Mouse (Mus musculus): ENCODE data around the gene Itgb8. TPM values are rescaled to one million over a fixed set of nuclear protein-coding genes. Genes with fewer than 3 reads are reported as not detected.
A peak's percentile ranks its signal among the peaks of the same experiment; 100 is the strongest.

The Itgb8 gene
- polyA plus RNA-seq (2015; fragmentation: Nextera tagmentation; extraction: Ambion mirVana) = 17.1 and 17.5 TPM in 2 replicates

DNA sequence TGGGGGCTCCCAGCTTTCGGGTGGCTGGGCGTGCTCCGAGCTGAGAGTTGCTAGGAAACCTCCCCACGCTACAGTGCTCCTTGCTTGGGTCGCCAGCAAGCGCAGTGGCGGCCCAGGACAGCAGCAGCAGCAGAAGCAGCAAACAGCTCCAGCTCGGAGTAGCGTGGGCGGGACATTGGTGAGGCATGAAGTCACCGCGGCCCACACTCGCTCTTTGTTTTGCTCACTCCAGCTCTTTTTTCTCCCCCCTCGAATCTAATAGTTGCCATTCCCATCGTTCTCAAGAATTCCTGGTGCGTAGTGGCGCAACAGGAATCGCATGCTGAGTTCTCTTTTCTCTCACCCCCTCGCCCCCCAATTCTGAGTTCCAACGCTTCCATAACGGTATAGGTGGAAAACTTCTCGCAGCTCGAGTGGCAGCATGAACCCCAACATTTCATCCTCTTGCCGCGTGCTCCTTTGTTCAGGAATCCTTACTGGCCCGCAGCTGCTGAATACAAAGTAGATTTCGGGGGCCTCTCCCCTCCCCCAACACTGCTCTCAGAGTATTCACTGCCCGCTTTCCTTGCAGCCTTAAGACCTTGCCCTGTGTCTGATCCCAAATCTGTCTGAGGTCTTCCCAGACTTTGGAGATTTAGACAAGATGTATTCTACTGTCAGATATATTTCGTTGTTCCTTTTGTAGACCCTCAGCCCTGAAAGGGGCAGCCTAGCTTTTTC lies at the start of gene Itgb8:
TSS of gene Itgb8 (minus strand) at position 107 of the 720 bp plus-strand sequence.
- Histone ChIP-seq H3K9me3 (no peaks in the 10 kb centered on the region), H3K27me3 (no peaks in the 10 kb centered on the region), H3K4me2 (replicated peaks) (peak within 1 kb of the TSS; percentile 88), H3K27ac (peak within 1 kb of the TSS; percentile 97), H3K4me1 (replicated peaks) (peaks cover 46% of the 10 kb centered on the region), H3K4me3 (replicated peaks) (peak within 1 kb of the TSS; percentile 71), H3K9ac (replicated peaks) (peak within 1 kb of the TSS; percentile 77), H3K36me3 (no peaks in the 10 kb centered on the region)
- ATAC-seq = peak; percentile 94
- under 1% methylated on average over 29 of the region's 29 CpGs for WGBS

DNA sequence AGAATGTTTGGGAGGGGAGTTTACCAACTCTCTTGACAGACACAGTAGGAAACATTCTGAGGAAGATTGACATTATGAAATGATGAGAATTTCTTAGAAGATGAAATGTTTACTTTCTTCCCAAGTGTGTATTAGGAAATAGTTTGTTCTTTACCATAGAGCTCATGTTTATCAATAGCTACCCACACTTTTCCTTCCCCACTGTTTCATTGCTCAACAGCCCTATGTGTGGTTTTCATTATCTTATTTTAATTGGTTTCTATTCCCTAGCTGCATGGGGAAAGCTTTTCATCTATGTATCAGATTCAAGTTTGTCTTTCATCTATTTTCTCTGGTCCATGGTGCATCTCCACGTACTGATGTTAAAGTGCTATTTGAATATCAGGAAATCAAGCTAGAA lies 37.7 kb upstream of the Itgb8 start:
- Histone ChIP-seq H3K4me3 (replicated peaks) (no peak overlapping the region), H3K36me3 (no peaks in the 10 kb centered on the region), H3K4me2 (replicated peaks) (no peak overlapping the region), H3K27me3 (no peaks in the 10 kb centered on the region), H3K9me3 (no peaks in the 10 kb centered on the region), H3K27ac (no peak overlapping the region), H3K9ac (replicated peaks) (no peak overlapping the region), H3K4me1 (replicated peaks) (0 out of 2 replicates have a peak, but pooled peaks cover 10% of the 10 kb centered on the region)
- 71% methylated on average over 1 of the region's 1 CpGs for whole genome bisulfite sequencing
- no peak for ATAC-seq

DNA sequence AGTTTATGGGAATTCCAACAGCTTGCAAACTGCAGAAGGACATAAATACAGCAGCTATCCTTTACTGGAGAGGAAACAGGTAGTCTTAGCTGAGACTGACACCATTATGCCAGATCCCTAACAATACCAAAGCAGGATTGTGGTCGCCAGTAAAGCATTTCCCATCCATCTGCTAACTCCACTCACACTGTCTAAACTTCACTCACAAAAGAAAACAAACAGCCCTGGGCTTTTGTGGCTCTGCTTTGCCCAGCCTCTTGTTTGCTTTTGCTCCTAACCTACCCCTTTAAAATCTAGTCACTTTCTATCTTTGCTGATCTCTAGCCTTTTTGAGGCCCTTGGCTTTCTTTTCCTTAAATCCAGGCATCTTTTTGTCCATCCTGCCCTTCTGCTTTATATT lies 35.0 kb upstream of the Itgb8 start:
- Histone ChIP-seq H3K9ac (replicated peaks) (no peak overlapping the region), H3K27ac (no peak overlapping the region), H3K4me2 (replicated peaks) (no peak overlapping the region), H3K4me1 (replicated peaks) (0 out of 2 replicates have a peak, but pooled peaks cover 10% of the 10 kb centered on the region), H3K27me3 (no peaks in the 10 kb centered on the region), H3K4me3 (replicated peaks) (no peak overlapping the region), H3K9me3 (no peaks in the 10 kb centered on the region), H3K36me3 (no peaks in the 10 kb centered on the region)
- WGBS = 0% methylated on average over 1 of the region's 1 CpGs
- ATAC-seq = 0 out of 2 replicates have a peak, but pooled peaks have one; percentile 11

DNA sequence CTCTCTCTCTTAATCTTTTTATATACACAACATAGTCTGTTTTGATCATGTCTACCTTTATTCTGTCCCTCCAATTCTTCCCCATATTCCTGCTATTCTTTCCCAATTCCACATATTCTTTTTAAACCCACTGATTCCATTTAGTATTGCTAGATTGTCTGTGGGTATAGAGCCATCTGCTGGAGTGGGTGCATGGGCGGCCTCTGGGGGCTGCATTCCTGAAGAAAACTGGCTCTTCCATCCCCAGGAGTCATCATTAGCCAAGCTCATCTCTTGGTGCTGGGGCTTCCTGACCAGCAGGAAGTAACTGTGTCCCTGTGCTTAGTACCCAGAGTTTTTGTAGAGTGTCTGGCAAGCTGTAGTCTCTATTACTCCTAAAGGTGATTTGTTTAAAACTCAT lies 33.4 kb upstream of the Itgb8 start:
- Histone ChIP-seq H3K9ac (replicated peaks) (no peak overlapping the region), H3K4me1 (replicated peaks) (0 out of 2 replicates have a peak, but pooled peaks cover 10% of the 10 kb centered on the region), H3K4me3 (replicated peaks) (no peak overlapping the region), H3K27ac (no peak overlapping the region), H3K4me2 (replicated peaks) (no peak overlapping the region), H3K36me3 (no peaks in the 10 kb centered on the region), H3K27me3 (no peaks in the 10 kb centered on the region), H3K9me3 (no peaks in the 10 kb centered on the region)
- ATAC-seq = no peak
- 95% methylated on average over 1 of the region's 1 CpGs for WGBS

DNA sequence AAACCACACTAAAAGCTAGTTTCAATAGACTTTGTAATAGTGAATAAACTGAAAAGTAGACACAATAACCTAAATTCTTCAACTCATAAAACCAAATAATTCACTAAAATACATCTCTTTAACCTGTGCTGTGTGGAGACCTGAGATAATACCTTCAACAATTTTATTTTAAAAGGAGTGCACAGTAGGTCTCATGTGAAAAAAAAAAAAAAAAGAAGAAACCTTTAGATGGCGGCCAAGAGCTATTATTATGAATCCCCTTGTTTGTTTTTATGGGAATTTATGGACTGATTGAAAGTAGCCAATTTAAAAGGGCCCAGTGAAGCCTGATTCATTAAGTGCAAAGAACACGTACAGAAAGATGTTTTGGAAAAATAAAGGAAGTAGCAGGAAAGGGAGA lies 31.4 kb upstream of the Itgb8 start:
- H3K27ac ChIP-seq = no peak overlapping the region
- no peak overlapping the region for H3K9ac ChIP-seq (replicated peaks)
- no peak overlapping the region for H3K4me3 ChIP-seq (replicated peaks)
- no peak overlapping the region for H3K4me2 ChIP-seq (replicated peaks)
- 0 out of 2 replicates have a peak, but pooled peaks cover 10% of the 10 kb centered on the region for H3K4me1 ChIP-seq (replicated peaks)
- WGBS = 87% methylated on average over 2 of the region's 2 CpGs
- no peaks in the 10 kb centered on the region for H3K9me3 ChIP-seq
- H3K36me3 ChIP-seq = no peaks in the 10 kb centered on the region
- ATAC-seq = no peak
- no peaks in the 10 kb centered on the region for H3K27me3 ChIP-seq

DNA sequence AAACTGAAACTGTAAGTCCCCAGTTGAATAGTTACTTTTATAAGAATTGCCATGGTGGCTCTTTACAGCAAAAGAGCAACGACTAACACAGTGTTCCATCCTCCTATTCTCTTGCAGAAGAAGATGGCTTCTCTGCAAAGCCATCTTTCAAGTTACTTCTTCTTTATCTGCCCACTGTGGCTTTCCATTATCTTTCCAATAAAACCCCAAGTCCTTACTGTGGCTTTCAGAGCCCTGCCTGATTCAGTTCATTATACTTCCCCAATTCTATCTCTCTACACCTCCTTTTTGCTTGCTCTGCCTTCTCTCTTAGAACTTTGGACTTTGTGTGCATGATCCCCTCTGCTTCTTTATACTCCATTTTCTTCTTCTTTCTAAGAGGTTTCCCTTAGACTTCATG lies 30.1 kb upstream of the Itgb8 start:
- H3K4me2 ChIP-seq (replicated peaks) = no peak overlapping the region
- no peak overlapping the region for H3K4me3 ChIP-seq (replicated peaks)
- no peak overlapping the region for H3K27ac ChIP-seq
- H3K27me3 ChIP-seq = no peaks in the 10 kb centered on the region
- H3K4me1 ChIP-seq (replicated peaks) = 0 out of 2 replicates have a peak, but pooled peaks cover 5% of the 10 kb centered on the region
- 88% methylated on average over 1 of the region's 1 CpGs for WGBS
- H3K9me3 ChIP-seq = no peaks in the 10 kb centered on the region
- no peak overlapping the region for H3K9ac ChIP-seq (replicated peaks)
- no peaks in the 10 kb centered on the region for H3K36me3 ChIP-seq
- ATAC-seq = no peak

DNA sequence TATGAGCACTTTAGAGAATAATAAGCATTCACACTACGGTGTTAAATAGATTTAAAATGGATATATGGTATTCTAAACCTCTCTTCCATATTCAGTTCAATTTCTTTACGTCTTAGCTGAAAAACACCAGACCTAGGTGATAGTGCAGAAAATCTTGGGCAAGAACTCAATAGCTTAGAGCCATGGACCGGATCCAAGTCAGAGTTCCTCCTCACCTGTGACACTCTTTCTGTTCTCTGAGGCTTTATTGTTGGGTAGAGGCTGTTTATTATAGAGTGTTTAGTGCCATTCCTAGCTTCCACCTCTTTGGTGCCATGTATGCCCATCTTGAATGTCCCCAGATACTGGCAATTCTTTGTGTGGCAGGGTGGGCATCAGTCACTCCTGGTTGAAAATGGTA lies 25.9 kb upstream of the Itgb8 start:
- no peaks in the 10 kb centered on the region for H3K4me1 ChIP-seq (replicated peaks)
- no peak for ATAC-seq
- 88% methylated on average over 3 of the region's 3 CpGs for WGBS
- no peak overlapping the region for H3K4me2 ChIP-seq (replicated peaks)
- H3K36me3 ChIP-seq = no peaks in the 10 kb centered on the region
- H3K27ac ChIP-seq = no peak overlapping the region
- H3K9ac ChIP-seq (replicated peaks) = no peak overlapping the region
- no peak overlapping the region for H3K4me3 ChIP-seq (replicated peaks)
- H3K27me3 ChIP-seq = no peaks in the 10 kb centered on the region
- no peaks in the 10 kb centered on the region for H3K9me3 ChIP-seq

DNA sequence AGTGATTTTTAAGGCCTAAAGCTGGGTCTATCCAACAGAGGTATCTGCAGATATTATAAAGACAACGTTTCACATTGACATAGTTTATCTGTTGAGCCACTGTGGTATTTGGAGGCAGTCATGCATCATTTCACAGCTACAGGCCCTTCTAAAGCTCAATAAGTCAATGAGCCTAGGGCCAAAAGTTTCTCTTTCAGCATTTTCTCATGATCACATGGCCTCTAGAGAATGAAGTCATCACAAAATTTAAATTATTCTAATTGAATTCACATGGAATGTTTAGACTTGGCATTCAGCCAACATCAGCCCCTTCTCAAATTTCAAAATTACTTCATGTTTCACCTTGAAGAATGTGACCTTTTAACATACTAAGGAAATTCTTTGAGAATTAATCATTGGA lies 10.0 kb upstream of the Itgb8 start:
- H3K9ac ChIP-seq (replicated peaks) = no peak overlapping the region
- no peaks in the 10 kb centered on the region for H3K27me3 ChIP-seq
- no peaks in the 10 kb centered on the region for H3K4me1 ChIP-seq (replicated peaks)
- no peak overlapping the region for H3K4me2 ChIP-seq (replicated peaks)
- no peak overlapping the region for H3K27ac ChIP-seq
- no peaks in the 10 kb centered on the region for H3K9me3 ChIP-seq
- WGBS = 23% methylated on average over 1 of the region's 1 CpGs
- H3K36me3 ChIP-seq = no peaks in the 10 kb centered on the region
- ATAC-seq = no peak
- no peak overlapping the region for H3K4me3 ChIP-seq (replicated peaks)

DNA sequence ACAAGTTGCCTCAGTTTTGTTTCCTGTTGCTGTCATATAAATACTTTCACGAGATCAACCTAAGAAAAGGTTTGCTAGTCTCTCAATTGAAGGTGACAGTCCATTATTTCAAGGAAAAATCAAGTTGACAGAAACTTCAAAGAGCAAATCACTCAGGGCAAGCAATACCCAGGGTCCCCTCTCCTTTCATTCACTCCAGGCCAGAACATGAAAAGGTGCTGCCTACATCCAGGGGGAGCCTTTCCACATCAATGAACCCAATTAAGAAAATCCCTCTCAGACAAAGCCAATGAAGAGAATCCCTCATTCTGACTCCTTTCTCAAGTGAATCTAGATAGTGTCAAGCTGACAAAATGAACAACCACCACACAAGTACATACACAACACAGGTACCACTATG lies 2.5 kb upstream of the Itgb8 start:
- Histone ChIP-seq H3K27me3 (no peaks in the 10 kb centered on the region), H3K4me3 (replicated peaks) (no peak overlapping the region), H3K9me3 (no peaks in the 10 kb centered on the region), H3K36me3 (no peaks in the 10 kb centered on the region), H3K4me2 (replicated peaks) (no peak overlapping the region), H3K4me1 (replicated peaks) (peaks cover 31% of the 10 kb centered on the region), H3K27ac (no peak overlapping the region), H3K9ac (replicated peaks) (no peak overlapping the region)
- WGBS = 7% methylated on average over 1 of the region's 1 CpGs
- ATAC-seq = no peak

DNA sequence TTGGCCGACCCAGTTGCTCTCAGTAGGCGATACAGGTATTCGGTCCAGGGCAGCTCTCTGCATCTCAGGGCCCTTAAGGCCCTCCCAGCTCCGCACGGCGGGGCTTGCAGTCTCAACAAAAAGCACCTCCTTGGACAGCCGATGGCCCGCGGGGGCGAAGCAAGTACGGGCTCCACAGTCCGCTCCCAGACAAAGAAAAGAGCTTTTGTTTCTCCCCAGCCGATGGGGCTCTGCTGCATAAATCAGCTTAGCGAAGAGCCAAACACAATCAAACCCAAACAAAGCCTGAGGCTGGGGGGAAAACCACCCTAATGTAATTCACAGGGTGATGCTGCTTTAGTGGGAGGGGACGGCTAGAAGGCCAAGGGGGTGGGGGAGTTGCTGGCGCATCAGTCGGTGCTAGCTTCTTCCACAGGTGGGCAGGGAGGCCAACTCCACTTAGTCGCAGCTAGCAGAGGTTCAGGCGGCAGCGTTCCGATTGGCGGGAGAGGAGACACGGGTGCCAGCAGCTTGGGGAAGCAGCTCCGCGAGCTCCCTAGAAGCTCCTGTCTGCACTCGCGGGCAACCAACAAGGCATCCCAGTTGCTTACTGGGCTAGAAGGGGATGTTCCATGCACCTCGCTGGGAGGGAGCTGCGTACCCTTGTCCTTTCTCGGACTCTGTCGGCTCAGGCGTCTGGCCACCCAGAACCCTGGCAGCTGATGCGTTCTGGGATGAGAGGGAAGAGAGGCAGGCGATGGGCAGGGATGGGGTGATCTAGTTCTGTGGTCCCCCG lies 494 bp downstream of the Itgb8 start:
- peak; percentile 89 for ATAC-seq
- peaks cover 51% of the 10 kb centered on the region for H3K4me1 ChIP-seq (replicated peaks)
- under 1% methylated on average over 35 of the region's 35 CpGs for WGBS
- no peaks in the 10 kb centered on the region for H3K9me3 ChIP-seq
- H3K27me3 ChIP-seq = no peaks in the 10 kb centered on the region
- H3K9ac ChIP-seq (replicated peaks) = peak overlapping the region; percentile 77
- no peaks in the 10 kb centered on the region for H3K36me3 ChIP-seq
- peak overlapping the region; percentile 97 for H3K27ac ChIP-seq
- peak overlapping the region; percentile 71 for H3K4me3 ChIP-seq (replicated peaks)
- H3K4me2 ChIP-seq (replicated peaks) = peak overlapping the region; percentile 88

DNA sequence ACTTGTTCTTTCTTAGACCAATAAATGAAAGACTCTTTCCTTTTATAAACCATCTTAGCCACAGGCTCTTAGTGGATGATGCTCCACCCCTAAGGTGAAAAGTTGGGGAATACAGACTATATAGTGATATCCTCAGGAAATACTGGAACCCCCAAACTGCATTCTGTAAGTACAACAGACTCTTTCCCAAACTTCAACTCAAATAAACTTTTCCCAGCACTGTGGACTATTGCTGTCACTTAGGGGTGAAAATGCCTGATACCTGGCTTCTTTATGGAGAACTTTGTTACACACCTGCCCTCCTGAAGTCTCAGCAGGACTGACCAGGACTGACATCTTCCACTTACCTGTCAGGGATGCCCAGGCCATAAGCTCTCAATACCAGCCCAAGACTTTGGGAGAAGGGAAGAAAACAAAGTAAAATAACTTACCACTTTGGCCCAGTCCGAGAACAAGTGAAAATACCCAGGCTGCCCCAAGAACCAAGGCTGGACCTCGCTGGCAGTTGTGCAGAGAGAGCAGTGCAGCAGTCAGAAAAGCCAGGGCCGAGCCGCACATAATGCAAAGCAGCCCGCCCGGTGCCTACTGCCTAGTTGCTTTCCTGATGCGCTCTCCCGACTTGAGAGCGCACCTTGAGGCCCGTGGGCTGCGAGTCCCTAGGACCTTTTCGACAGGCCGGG lies 1.2 kb downstream of the Itgb8 start:
- Histone ChIP-seq H3K27me3 (no peaks in the 10 kb centered on the region), H3K4me2 (replicated peaks) (peak overlapping the region; percentile 88), H3K4me1 (replicated peaks) (peaks cover 51% of the 10 kb centered on the region), H3K4me3 (replicated peaks) (peak overlapping the region; percentile 71), H3K9ac (replicated peaks) (peak overlapping the region; percentile 77), H3K36me3 (no peaks in the 10 kb centered on the region), H3K27ac (peak overlapping the region; percentile 97), H3K9me3 (no peaks in the 10 kb centered on the region)
- 0% methylated on average over 13 of the region's 13 CpGs for WGBS
- ATAC-seq = peak; percentile 55

DNA sequence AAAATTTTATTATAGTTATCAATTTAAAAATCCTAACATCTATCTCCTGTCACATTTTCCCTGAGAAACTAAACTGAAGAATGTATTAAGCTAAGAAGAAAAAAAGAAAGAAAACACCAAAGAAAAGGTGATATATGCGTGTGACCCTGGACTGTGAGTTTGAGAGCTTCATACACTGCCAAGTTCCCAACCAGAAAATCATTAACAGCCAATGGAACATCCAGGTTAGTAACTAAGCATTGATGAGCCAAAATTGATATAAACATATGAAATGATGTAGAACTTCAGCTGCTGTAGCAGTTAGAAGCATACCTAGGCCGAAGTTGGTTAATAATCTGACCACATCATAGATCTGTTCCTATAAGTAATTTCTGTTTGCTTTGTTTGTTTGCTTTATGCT lies 6.8 kb downstream of the Itgb8 start:
- Histone ChIP-seq H3K4me3 (replicated peaks) (no peak overlapping the region), H3K9me3 (no peaks in the 10 kb centered on the region), H3K27me3 (no peaks in the 10 kb centered on the region), H3K9ac (replicated peaks) (no peak overlapping the region), H3K27ac (no peak overlapping the region), H3K36me3 (no peaks in the 10 kb centered on the region), H3K4me2 (replicated peaks) (no peak overlapping the region), H3K4me1 (replicated peaks) (peaks cover 35% of the 10 kb centered on the region)
- 86% methylated on average over 2 of the region's 2 CpGs for WGBS
- no peak for ATAC-seq
